Mouse (Mus musculus): ENCODE data around the gene Gm3739. TPM values are rescaled to one million over a fixed set of nuclear protein-coding genes. Genes with fewer than 3 reads are reported as not detected.
"Not testable (repeated sequence)": the region's sequence is repeated elsewhere in the genome, so short reads cannot be mapped to it uniquely, and the experiment has no call there.

Gene Gm3739
- not detected in 2 replicates for polyA plus RNA-seq (2012)

GRCm38 (mm10) chr14:7314661-7315060, at the start of gene Gm3739:
Gene Gm3739, minus strand, starts transcription at chr14:7315049.
- not testable (repeated sequence) for TF ChIP-seq GATA1 (IDR thresholded peaks at IDR 0.05; ENCODE audit: low read length)

GRCm38 (mm10) chr14:7332295-7332694, 17.4 kb upstream of the Gm3739 start, which contains the start of gene Gm5797:
Gene Gm5797, minus strand, starts transcription at chr14:7332395.
- not testable (repeated sequence) for TF ChIP-seq GATA1 (IDR thresholded peaks at IDR 0.05; ENCODE audit: low read length)

GRCm38 (mm10) chr14:7264614-7265013, 50.2 kb downstream of the Gm3739 start, which contains the start of gene Gm3727:
Gene Gm3727, minus strand, starts transcription at chr14:7264714.
- not testable (repeated sequence) for TF ChIP-seq GATA1 (IDR thresholded peaks at IDR 0.05; ENCODE audit: low read length)

Other genes starting within 250 kb of the Gm3739 start
- not detected in 2 replicates for gene Gm3696, start 214.4 kb downstream of the Gm3739 start, polyA plus RNA-seq (2012)
- gene Gm6676, start 189.6 kb downstream of the Gm3739 start, polyA plus RNA-seq (2012): not detected in 2 replicates
- not detected in 2 replicates for gene Gm3512, start 140.5 kb downstream of the Gm3739 start, polyA plus RNA-seq (2012)
- not detected in 2 replicates for gene Gm16434, start 120.5 kb downstream of the Gm3739 start, polyA plus RNA-seq (2012)
- gene Gm3727, start 50.3 kb downstream of the Gm3739 start, polyA plus RNA-seq (2012): not detected in 2 replicates
- gene Gm5797, start 17.3 kb upstream of the Gm3739 start, polyA plus RNA-seq (2012): not detected in 2 replicates
- not detected in 2 replicates for gene Gm8374, start 50.1 kb upstream of the Gm3739 start, polyA plus RNA-seq (2012)
- not detected in 2 replicates for gene Gm3755, start 135.9 kb upstream of the Gm3739 start, polyA plus RNA-seq (2012)
- gene Gm3752, start 168.7 kb upstream of the Gm3739 start, polyA plus RNA-seq (2012): not detected in 2 replicates

Data from G1E-ER4 (cell line).